Mouse (Mus musculus): Measurements from ENCODE around the gene Mrtfa.

Gene Mrtfa

DNA sequence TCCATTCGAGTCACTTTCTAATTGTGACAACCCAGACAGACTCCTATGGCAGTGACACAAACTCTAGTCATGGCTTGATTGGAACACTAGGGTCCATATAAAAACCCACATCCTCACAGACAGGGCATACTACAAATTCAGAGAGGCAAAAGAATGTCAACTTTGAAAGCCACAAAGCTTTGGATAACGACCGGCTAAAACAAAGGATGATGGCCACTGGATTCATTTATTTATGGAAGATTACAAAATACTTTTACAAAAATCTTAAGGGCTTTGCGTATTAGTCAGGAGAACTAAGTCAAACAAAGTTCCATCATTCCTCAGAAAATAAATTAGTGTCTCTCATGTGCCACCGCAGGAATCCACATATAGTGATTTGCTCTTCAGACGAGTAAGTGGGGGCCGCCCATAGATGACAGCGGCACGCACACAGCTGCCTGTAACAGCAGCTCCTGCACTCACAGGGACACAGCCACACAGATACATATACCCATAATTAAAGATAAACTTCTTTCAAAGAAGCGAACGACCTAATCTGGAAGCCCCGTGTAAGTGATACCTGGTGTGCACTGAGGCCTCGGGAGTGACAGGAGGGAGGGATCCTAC, 88.2 kb downstream of the Mrtfa start:
- no peak for DNase-seq (ENCODE audit: low spot score in 2 of 2)

DNA sequence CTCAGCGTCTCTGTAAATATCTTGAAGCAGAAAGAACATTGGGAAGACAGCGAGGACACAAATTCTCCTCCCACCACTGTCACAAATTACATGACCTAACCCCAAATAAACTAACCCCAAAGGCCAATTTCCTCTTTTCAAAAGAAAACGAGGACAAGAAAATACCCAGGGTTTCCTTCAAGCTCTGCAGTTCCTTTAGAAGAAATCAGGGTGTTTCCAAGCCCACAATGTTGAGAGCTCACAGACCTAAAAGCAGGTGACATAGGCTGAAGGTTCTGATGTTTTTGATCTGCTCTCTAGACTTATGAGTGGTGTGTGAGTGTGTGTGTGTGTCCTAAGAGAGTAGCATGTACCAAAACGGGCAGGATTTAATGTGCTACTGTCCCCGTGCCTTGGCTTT, 89.2 kb downstream of the Mrtfa start:
- no peak for DNase-seq (ENCODE audit: low spot score in 2 of 2)

DNA sequence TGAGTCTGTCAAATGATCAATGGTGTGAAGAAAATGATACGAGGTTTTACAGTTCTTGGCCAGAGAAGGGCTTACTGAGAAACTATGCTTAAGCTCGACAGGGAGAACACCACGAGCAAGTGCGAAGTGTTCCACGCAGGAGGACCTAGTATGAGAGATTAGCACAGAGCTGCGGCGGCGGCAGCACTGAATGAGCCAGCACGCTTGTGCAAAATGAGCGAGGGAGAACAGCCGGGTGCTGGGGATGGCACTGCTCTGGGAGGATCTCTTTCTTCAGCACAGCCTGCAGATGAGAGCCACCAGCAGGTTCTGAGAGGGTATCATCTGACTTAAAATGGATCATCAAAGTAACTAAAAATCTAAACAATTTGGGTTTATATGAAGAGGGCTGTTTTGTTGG, 91.3 kb downstream of the Mrtfa start:
- DNase-seq (ENCODE audit: low spot score in 2 of 2), result no peak

DNA sequence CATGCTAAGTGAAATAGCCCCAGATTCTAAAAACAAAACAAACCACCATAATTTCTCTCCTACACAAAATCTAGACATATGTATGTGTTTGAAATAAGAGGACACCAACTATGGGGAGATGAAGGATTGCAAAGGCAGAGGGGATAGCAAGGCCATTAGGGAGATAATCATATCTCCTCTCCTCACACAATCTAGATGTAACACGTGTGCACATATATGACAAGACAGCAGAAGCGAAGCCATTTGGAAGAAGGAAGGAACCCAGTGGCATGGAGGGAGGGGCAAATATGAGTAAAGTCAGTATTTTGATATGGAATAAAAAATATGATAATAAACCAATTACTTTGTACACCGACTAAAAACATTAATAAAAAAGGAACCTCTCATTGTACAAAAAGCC, 91.9 kb downstream of the Mrtfa start:
- no peak for DNase-seq (ENCODE audit: low spot score in 2 of 2)

DNA sequence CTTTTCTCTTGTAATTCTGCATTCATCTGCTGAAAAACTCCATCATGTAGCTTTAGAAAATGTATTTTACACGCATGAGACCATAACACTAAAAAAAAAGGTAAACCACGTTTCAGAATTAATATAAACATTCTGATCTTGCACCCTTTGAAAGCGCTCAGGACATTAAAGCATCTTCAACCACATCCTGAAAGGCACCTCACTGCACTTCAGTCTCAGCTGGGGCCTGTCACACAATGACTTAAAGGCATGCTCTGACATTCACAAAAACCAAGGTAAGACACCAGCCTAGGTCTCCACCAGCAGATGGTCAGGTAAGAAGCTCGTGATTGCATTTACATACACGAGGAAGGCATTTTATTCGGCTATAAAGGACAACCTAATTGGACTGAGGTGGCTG, 92.7 kb downstream of the Mrtfa start:
- peak; percentile 27 to 53 for DNase-seq (ENCODE audit: low spot score in 2 of 2)

DNA sequence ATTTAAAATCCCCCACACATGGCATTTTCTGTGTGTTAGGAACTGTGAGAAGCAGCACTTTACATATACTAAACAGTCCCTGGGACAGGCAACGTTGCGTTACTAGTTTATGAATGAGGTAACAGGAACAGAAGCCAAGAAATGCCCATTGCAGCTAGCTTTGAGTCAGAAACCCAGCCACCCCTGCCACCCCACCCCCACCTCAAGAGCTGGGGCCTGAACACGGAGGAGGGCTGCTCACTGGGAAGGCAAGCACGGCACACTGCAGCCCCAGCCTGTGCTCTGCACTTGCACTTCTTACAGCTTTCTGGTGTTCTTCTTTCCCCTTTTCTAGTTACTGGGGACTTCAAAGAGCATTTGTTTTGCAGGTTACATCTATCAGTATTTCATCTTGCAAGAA, 93.1 kb downstream of the Mrtfa start:
- peak in 1 of 2 experiments; percentile 35 for DNase-seq (ENCODE audit: low spot score in 2 of 2)

DNA sequence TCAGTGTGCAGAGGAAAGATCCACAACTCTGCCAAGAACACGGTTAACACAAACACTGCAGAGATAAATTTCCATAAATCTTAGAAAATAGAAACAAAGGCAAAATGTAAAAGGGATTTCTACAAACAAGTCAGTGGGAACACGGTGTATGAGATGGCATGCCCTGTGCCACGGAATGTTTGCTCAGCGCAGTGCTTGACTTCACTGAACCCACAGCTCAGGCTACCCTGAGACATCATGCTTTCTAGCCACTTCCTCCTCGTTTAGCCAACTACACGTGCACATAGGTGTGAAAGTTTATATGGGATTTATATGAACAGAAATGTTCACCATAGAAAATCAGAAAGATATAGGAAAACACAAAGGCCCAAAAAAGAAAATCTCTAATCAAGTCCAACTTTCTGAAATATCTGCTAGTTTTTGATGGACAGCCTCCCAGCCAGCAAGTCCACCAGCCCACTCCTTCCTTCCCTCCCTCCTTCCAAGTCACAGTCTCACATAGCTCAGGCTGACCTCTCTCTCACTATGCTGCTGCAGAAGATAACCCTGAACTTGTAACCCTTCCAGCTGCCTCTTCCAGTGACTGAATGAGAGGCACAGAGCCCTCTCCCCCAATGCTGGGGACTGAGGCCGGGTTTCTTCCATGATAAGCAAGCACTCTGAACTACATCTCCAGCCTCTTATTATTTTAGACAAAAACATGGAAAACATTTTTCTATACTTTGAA, 94.1 kb downstream of the Mrtfa start:
- DNase-seq (ENCODE audit: low spot score in 2 of 2), result no peak

DNA sequence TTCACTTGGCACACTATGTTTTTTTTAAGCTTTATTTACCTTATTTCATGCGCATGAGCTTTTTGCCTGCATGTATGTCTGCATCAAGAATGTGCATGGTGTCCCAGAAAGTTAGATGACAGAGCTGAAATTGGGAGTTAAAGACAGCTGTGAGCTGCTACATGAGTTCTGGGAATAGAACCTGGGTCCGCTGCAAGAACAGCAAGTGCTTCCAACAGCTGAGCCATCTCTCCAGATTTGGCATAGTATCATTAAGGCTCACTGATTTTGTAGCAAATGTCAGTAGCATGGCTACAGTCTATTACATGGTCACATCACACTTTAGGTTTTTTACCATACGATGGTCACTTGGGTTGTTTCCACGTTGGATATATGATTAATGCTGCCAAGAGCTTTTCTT, 97.5 kb downstream of the Mrtfa start:
- DNase-seq (ENCODE audit: low spot score in 2 of 2), result no peak

DNA sequence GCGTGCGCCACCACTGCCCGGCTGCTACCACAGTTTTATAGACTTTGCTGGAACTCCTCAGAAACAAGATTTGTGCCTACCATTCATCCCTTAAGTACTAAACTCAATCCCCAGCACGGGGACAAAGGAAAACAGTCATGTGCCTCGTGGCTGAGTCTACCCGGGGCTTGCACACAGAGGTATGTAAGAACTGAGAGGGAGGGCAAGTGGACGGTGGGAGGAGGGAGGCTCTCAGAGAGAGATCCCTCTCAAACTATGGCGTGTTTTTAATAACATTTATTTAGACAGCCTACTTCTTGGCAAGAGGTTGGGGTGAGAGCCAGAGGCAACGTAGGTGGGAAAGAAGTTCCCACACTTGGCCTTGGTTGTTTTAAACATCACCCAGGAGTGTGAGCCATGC, 98.8 kb downstream of the Mrtfa start:
- DNase-seq (ENCODE audit: low spot score in 2 of 2), result no peak

DNA sequence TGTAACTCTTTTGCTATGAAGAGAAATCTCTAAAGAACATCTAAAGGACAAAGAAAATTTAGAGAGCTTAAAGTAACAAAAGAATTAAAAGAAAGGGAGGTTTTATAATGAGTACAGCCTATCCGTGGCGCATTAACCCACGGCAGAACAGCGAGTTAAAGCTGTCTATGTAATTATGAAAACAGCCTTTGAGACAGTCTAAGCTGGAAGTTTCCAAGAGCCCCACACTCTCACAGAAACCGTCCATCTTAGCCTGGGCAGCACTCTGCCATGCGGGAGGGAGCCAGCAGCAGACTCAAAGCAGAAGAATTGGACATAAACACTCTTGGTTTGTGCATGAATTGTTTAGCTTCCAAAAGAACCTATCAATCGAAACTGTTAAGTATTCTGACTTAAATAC, 103.0 kb downstream of the Mrtfa start:
- DNase-seq (ENCODE audit: low spot score in 2 of 2), result no peak

DNA sequence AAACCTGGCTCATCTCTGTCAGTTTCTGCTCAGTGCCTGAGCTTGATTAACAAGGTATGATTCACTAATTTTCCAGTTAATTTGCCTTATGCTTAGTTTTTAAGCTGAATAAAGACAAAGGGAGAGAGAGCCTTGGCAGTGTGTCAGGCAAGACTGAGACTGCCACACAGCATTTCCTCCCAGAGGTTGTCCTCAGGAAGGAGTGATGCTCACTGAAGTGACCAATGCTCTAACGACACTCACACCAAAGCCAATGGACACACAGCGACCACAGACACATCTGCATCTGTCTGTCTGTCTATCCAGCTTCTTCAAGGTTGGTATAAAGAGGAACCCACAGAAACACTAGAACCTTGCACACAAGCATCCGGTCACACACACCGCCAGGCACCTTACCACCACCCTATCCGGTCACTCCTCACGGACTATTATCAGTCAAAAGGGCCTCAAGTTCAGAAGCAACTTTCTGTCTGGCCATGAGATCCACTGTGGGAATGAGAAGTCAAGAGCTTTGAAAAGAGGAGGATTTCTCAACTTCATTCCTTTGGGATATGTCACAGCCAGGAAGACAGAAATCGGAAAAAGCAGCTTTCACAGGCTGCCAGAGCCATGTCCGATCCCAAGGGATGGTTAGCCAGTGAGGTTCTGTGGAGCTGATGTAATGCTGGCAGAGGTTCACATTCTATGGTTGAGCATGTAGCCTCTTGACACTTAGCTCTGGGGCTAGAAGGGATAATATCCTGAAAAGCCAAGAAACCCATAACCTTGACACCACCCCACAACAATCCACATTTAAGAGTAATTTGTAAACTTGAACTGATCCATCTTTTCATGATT, 103.7 kb downstream of the Mrtfa start:
- peak in 1 of 2 experiments; percentile 42 for DNase-seq (ENCODE audit: low spot score in 2 of 2)

DNA sequence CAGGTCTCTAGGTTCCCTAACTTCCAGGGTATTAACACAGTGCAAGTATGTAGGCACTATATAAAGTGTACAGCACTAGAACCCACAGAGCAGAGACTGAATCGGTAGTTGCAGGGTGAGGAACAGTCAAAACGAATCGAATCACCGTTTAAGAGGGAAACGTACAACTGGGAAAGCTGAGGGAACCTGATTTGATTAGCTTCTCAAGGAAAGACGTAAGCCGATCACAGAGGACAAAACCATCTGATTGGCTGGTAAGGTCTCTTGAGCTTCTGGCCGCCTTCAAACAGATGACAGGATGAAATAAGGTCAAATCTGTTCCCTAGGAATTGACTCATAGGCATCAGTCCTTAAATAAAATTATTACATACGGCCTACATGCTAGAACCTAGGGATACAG, 106.7 kb downstream of the Mrtfa start:
- no peak for DNase-seq (ENCODE audit: low spot score in 2 of 2)

DNA sequence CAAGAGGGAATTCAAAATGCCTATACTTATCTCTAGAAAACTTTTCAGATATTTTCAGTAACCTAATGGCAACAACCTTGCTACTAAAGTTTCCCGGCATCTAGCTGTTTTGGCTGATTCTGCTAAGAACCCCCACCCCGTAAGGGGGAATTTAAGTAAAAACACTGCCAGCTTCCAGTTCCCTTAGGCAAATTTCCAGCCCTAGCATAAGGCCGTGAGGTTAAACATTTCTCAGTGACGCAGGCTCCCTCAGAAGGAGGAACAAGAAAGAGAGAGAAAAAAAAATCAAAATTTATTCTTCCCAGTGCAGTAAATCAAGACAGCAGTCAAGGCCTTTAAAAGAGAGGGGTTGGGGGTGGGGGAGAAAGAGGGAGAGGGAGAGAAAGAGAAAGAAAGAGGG, 107.3 kb downstream of the Mrtfa start:
- DNase-seq (ENCODE audit: low spot score in 2 of 2), result no peak

DNA sequence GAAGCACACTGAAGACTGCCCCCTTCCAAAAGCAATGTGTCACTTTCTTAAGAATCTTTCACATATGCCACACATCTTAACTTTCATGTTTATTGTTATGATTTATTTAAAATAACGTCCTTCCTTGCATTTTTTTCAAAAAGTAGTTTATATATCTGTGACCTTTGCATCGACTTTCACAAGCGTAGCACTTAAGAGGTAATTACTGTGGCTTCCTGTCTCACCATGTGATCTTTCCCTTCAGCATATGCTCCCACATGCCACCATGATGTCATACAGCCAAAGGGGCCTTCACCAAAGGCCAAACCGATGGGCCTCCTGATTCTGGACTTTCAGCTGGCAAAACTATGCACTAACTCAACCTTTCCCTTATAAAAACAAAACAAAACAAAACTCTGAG, 109.3 kb downstream of the Mrtfa start:
- peak in 1 of 2 experiments; percentile 45 for DNase-seq (ENCODE audit: low spot score in 2 of 2)

DNA sequence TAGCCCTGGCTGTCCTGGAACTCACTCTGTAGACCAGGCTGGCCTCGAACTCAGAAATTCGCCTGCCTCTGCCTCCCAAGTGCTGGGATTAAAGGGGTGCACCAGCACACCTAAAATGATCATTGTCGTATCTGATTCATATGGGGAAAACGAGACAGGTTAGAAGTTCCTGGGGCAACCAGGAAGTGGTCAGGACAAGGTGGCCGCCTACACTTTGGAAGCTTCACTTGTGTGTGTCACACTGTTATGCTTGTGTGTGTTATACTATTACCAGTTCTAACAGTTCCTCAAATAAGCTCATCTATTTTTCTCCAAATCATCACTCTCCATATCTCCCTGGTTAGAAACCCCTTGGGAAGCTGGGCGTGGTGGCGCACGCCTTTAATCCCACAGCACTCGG, 110.2 kb downstream of the Mrtfa start:
- no peak for DNase-seq (ENCODE audit: low spot score in 2 of 2)

DNA sequence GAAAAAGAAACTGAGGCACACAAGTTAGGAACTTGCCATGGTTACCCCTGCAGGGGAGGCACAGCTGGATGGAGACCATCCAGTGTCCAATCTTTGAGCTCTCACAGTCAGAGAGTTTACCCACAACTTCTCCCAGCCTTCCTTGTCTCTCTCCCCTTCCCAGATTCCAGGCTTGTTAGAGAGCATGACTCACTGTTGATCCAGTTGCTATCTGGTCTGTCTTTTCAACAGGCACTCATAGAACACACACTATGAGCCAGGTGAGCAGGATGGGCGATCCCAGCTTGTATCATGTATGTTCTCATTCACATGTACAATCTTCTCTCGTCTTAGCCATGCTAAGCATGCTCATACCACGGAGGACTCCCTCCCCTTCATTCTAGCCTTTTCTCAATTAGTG, 111.3 kb downstream of the Mrtfa start:
- no peak for DNase-seq (ENCODE audit: low spot score in 2 of 2)

DNA sequence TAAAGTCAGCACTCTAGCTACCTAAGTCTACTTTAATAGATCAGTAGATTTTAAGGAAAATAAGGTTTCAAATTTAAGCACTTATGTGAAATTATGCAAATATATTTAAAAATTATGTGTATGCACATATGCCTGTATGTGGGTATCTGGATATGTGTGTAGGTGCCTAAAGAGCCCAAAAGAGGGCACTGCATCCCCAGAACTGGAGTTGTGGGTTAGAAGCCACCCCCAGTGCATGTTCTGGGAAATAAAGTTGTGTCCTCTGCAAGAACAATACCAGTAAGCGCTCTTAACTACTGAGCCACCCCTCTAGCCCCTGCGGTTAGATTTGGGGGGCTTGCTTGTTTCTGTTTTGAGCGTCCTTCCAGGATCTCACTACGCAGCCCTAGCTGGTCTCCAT, 113.0 kb downstream of the Mrtfa start:
- peak in 1 of 2 experiments; percentile 39 for DNase-seq (ENCODE audit: low spot score in 2 of 2)

DNA sequence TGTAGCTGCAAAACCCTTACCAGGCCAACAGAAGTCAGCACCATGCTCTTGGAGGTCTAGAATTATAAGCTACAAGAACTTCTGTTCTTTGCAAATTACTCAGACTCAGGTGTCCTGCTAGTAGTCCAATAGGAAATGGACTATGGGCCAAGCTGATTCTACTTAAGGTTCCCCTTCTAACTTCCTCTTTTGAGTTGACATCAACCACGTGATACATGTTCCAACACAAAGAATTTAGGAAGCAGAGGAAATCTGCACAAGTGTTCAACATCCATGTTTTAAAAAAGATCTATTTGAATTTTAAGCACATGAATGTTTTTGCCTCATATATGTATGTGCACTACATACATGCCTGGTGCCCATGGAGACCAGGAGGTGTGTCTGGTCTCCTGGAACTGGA, 116.0 kb downstream of the Mrtfa start:
- DNase-seq (ENCODE audit: low spot score in 2 of 2), result no peak

DNA sequence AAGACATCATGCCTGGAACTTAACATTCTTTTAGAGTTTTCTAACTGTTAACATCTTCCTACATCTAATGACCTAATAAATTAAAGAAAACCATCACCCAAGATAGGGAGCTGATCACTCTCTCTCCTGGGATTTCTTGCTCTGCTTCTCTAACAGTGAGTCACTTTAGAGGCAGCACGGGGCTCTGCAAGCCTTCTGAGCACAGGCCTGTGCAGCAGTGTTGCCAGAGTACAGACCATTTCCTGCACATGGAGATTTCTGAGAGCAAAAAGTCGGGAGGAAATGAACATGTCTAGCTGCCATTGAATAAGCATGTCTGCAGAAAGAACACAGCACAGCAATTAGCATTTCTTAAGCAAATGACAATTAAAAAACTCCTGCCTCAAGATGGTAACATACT, 116.8 kb downstream of the Mrtfa start:
- DNase-seq (ENCODE audit: low spot score in 2 of 2), result no peak

DNA sequence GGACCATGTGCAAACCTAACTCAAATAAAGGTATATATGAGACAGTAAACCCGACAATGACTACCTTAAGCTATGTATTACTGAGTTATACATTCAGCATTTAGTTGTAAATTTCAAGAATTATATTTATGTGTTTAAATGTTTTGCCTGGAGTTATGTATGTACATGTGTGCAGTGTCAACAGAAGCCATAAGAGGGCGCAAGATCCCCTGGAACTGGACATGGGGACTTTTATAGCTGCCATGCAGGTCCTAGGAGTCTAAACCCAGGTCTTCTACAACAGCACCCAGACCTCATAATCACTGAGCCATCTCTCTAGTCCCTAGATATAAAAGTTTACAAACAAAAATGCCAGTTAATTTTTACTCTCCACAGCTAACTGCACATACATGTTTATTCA, 117.8 kb downstream of the Mrtfa start:
- peak in 1 of 2 experiments; percentile 42 for DNase-seq (ENCODE audit: low spot score in 2 of 2)

DNA sequence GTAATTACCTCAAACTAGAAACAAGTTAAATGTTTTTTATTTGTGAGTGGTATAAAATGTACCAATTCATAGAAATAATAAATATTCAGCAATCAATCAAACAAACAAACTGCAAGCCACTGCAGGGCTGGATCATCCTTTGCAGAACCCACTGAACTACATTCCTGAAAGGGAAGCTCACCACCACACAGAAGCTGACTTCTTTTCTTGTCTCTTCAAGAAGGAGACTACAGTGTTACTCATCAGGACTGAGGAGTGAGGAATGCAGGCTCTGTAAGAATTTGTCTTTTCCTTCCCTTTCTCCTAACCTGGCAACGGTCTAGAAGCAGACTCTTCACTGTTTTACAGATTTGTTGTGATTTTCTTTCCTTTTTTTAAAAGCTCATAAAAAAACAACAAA, 120.1 kb downstream of the Mrtfa start:
- no peak for DNase-seq (ENCODE audit: low spot score in 2 of 2)

DNA sequence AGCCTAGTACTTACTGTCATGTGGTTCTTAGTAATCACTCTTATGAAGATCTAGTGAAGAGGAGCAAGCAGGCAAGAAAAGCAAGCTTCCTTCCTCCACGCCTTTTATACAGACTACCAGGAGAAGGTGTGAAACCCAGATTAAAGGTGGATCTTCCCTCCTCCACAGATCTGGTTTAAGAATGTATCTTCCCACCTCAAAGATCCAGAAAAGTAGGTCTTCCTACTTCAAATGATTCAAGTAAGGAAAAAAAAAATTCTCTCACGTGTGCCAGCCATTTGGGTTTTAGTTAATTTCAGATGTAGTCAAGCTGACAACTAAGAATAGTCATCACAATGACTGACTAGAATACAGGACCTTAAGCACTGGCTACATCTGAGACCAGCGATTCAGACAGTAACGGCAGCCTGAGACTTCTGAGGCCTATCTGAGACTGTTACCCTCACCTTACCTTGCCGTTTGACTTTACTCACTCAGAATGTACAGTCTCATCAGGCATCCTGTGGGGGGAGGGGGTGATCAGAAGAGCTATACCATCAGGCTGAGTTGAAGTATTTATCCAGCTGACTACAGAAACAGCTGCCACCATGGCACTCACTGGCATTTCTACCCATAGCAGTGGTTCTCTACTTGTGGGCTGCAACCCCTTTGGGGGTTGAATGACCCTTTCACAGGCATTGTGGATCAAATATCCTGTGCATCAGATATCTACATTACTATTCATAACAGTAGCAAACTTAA, 121.7 kb downstream of the Mrtfa start:
- no peak for DNase-seq (ENCODE audit: low spot score in 2 of 2)
